Comparison of ENCODE assay signal across 20 mouse cellular contexts in the genomic region with DNA sequence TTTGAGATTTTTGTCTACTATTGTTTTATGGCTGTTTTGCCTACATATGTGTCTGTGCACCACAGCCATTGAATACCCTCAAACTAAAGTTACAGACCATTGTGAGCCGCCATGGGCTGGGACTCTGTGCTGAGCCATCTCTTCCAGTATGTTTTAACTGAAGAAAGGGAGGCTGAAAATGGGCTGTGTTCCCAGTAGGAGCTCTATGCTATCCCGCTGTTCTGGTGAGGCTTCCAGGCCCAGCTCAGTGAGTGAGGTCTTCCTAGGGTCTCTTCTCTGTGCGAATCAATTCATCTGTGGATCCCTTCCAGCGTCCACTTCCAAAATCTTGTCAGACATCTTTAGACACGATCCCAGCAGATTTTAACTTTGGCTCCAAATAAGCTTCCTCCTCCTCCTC.
DNase-seq lines count a peak whose midpoint lies in the region; ATAC-seq and TF ChIP-seq lines count a peak whose summit lies in the region.
"Had no signal": no experiment of that assay in that cellular context is flagged by ENCODE, and none has a peak within 500 bp of the region (broad histone marks: within the 10 kb centered on the region; RNA-seq: fewer than 3 reads in every experiment).

No protein-coding gene starts in this region.

- no peak overlapping the region for H3K27ac ChIP-seq in hindbrain, postnatal 0 days
- H3K27ac ChIP-seq in hindbrain, embryonic 12.5 days = no peak overlapping the region
- no peak overlapping the region for H3K27ac ChIP-seq in midbrain, postnatal 0 days (ENCODE audit: low read depth, low read length)
- H3K27ac ChIP-seq in midbrain, embryonic 10.5 days (replicated peaks) = no peak overlapping the region
- H3K27ac ChIP-seq: embryonic facial prominence, embryonic 10.5 days; forebrain, embryonic 13.5 days; gastrocnemius, adult 2 months; heart, embryonic 13.5 days; hindbrain, embryonic 13.5 days had no signal

- peak; percentile 12 for DNase-seq in cerebellum, adult 9-10 months
- peak; percentile 49 for DNase-seq in hindbrain, postnatal 0 days (ENCODE audit: low spot score)
- peak; percentile 62 for DNase-seq in midbrain, postnatal 0 days (ENCODE audit: low spot score)
- no peak for DNase-seq in midbrain, embryonic 10.5 days (ENCODE audit: low spot score)
- no peak for DNase-seq in right cerebral cortex, adult 2 months (ENCODE audit: low spot score in 2 of 2)
- DNase-seq: adrenal gland, postnatal 14 days; gastrocnemius, adult 2 months; gastrocnemius, postnatal 25 days; heart, postnatal 4 days; kidney, adult 2 months had no signal

- H3K27me3 ChIP-seq in hindbrain, postnatal 0 days (ENCODE audit: insufficient read depth, low read length) = no peaks in the 10 kb centered on the region
- no peaks in the 10 kb centered on the region for H3K27me3 ChIP-seq in hindbrain, embryonic 12.5 days
- no peaks in the 10 kb centered on the region for H3K27me3 ChIP-seq in midbrain, postnatal 0 days (ENCODE audit: insufficient read depth, low read length)
- H3K27me3 ChIP-seq in midbrain, embryonic 10.5 days (ENCODE audit: low read depth, poor library complexity, severe bottlenecking) = no peaks in the 10 kb centered on the region
- H3K27me3 ChIP-seq: CH12.LX; forebrain, embryonic 13.5 days; heart, embryonic 13.5 days; hindbrain, embryonic 13.5 days had no signal

- H3K36me3 ChIP-seq in hindbrain, postnatal 0 days (ENCODE audit: insufficient read depth, low read length) = no peaks in the 10 kb centered on the region
- H3K36me3 ChIP-seq in hindbrain, embryonic 12.5 days = no peaks in the 10 kb centered on the region
- no peaks in the 10 kb centered on the region for H3K36me3 ChIP-seq in midbrain, postnatal 0 days (ENCODE audit: insufficient read depth, low read length)
- H3K36me3 ChIP-seq in midbrain, embryonic 10.5 days = no peaks in the 10 kb centered on the region
- H3K36me3 ChIP-seq: embryonic facial prominence, embryonic 10.5 days; heart, embryonic 13.5 days; hindbrain, embryonic 13.5 days had no signal

- H3K4me1 ChIP-seq in hindbrain, postnatal 0 days (ENCODE audit: insufficient read depth, low read length) = no peaks in the 10 kb centered on the region
- H3K4me1 ChIP-seq in hindbrain, embryonic 12.5 days = no peaks in the 10 kb centered on the region
- H3K4me1 ChIP-seq in midbrain, postnatal 0 days (ENCODE audit: insufficient read depth, low read length) = no peaks in the 10 kb centered on the region
- H3K4me1 ChIP-seq in midbrain, embryonic 10.5 days = peaks cover 5% of the 10 kb centered on the region; the same call in 1 of the 2 replicates
- H3K4me1 ChIP-seq: heart, embryonic 13.5 days; hindbrain, embryonic 13.5 days had no signal

- H3K4me2 ChIP-seq in hindbrain, postnatal 0 days (ENCODE audit: low read depth, low read length) = no peak overlapping the region
- H3K4me2 ChIP-seq in hindbrain, embryonic 12.5 days (replicated peaks) = no peak overlapping the region
- no peak overlapping the region for H3K4me2 ChIP-seq in midbrain, postnatal 0 days (ENCODE audit: low read depth, low read length, poor library complexity, severe bottlenecking)
- H3K4me2 ChIP-seq: forebrain, embryonic 13.5 days; heart, embryonic 13.5 days; hindbrain, embryonic 13.5 days had no signal

- no peak; the same call in 1 of the 2 replicates for ATAC-seq in cerebellum, adult (ENCODE audit: insufficient number of reproducible peaks, low FRiP score, low TSS enrichment)
- peak; percentile 59; the same call in 1 of the 2 replicates for ATAC-seq in hindbrain, postnatal 0 days
- no peak for ATAC-seq in hindbrain, embryonic 12.5 days (ENCODE audit: low FRiP score)
- ATAC-seq in midbrain, postnatal 0 days (ENCODE audit: low FRiP score) = no peak
- ATAC-seq: activated CD4-positive, CD25-positive, alpha-beta regulatory T cell, adult 4 months; forebrain, embryonic 13.5 days; intestine, embryonic 16.5 days; Patski had no signal

- no peaks in the 10 kb centered on the region; the same call in 1 of the 2 replicates for H3K9me3 ChIP-seq in hindbrain, postnatal 0 days (ENCODE audit: low read length)
- no peaks in the 10 kb centered on the region for H3K9me3 ChIP-seq in hindbrain, embryonic 12.5 days (replicated peaks)
- no peaks in the 10 kb centered on the region for H3K9me3 ChIP-seq in midbrain, postnatal 0 days (ENCODE audit: low read length)
- H3K9me3 ChIP-seq in midbrain, embryonic 10.5 days (replicated peaks) = no peaks in the 10 kb centered on the region; the same call in 1 of the 2 replicates
- H3K9me3 ChIP-seq: embryonic facial prominence, embryonic 10.5 days; forebrain, embryonic 13.5 days; heart, embryonic 13.5 days; hindbrain, embryonic 13.5 days had no signal

- no peak overlapping the region for H3K4me3 ChIP-seq in hindbrain, postnatal 0 days (ENCODE audit: low read length)
- H3K4me3 ChIP-seq in hindbrain, embryonic 12.5 days = no peak overlapping the region
- H3K4me3 ChIP-seq in midbrain, postnatal 0 days (ENCODE audit: low read depth, low read length) = no peak overlapping the region
- no peak overlapping the region for H3K4me3 ChIP-seq in midbrain, embryonic 10.5 days
- H3K4me3 ChIP-seq: embryonic facial prominence, embryonic 10.5 days; forebrain, embryonic 13.5 days; gastrocnemius, adult 2 months; heart, embryonic 13.5 days; hindbrain, embryonic 13.5 days had no signal

- no peak overlapping the region for H3K9ac ChIP-seq in hindbrain, postnatal 0 days (replicated peaks; ENCODE audit: low read length)
- no peak overlapping the region for H3K9ac ChIP-seq in hindbrain, embryonic 12.5 days
- H3K9ac ChIP-seq in midbrain, postnatal 0 days (replicated peaks; ENCODE audit: low read length, poor library complexity, severe bottlenecking) = no peak overlapping the region
- H3K9ac ChIP-seq: forebrain, embryonic 13.5 days; heart, embryonic 13.5 days; hindbrain, embryonic 13.5 days had no signal

- no peak for TF ChIP-seq CTCF in hindbrain, postnatal 0 days (IDR thresholded peaks at IDR 0.05; ENCODE audit: low read depth)
- no peak for TF ChIP-seq CTCF in midbrain, postnatal 0 days (IDR thresholded peaks at IDR 0.05)

- 48% methylated on average over 5 of the region's 5 CpGs for whole genome bisulfite sequencing in hindbrain, postnatal 0 days
- 75% methylated on average over 5 of the region's 5 CpGs for WGBS in hindbrain, embryonic 12.5 days
- 74% methylated on average over 5 of the region's 5 CpGs for WGBS in midbrain, postnatal 0 days
- WGBS in midbrain, embryonic 10.5 days = 86% methylated on average over 5 of the region's 5 CpGs

Comparison
In these comparisons a context has a peak if more than half of its experiments do, and no peak if none do; other contexts are left out.
1. DNase-seq: peak in cerebellum, adult 9-10 months (single experiment), hindbrain, postnatal 0 days (single experiment) and midbrain, postnatal 0 days (single experiment); none in midbrain, embryonic 10.5 days (single experiment) and right cerebral cortex, adult 2 months (0 of 2).